Mouse (Mus musculus): ENCODE measurements around the gene Gen1. TPM values are rescaled to one million over a fixed set of nuclear protein-coding genes. Genes with fewer than 3 reads are reported as not detected.

Gen1 gene
- 1 to 10 TPM; 1.8 to 2.3 (median 2.0) TPM for total RNA-seq (2022)

GRCm38 (mm10) chr12:11265382-11266281 is at the start of gene Gen1, which contains the start of gene Smc6:
Gene Gen1 (minus strand): TSS chr12:11265801.
Gene Smc6 (plus strand): TSS chr12:11265886.
- DNase-seq, result peak; percentile 95

- DNase-seq, result no peak
These were observed 48.2 kb upstream of the Gen1 start for GRCm38 (mm10) chr12:11313840-11314239.

GRCm38 (mm10) chr12:11311106-11311505 is 45.5 kb upstream of the Gen1 start:
- DNase-seq, result no peak

- no peak for DNase-seq
These were observed 41.4 kb upstream of the Gen1 start for GRCm38 (mm10) chr12:11306753-11307645.

GRCm38 (mm10) chr12:11300858-11301257 is 35.3 kb upstream of the Gen1 start:
- DNase-seq, result no peak

GRCm38 (mm10) chr12:11286382-11286781 is 20.8 kb upstream of the Gen1 start:
- DNase-seq, result no peak

- no peak for DNase-seq
These were observed 16.0 kb upstream of the Gen1 start for GRCm38 (mm10) chr12:11281584-11281983.

GRCm38 (mm10) chr12:11279886-11280285 is 14.3 kb upstream of the Gen1 start:
- no peak for DNase-seq

GRCm38 (mm10) chr12:11277207-11277606 is 11.6 kb upstream of the Gen1 start:
- no peak for DNase-seq

- DNase-seq, result no peak
These were observed 11.0 kb upstream of the Gen1 start for GRCm38 (mm10) chr12:11276632-11277031.

GRCm38 (mm10) chr12:11273185-11273584 is 7.6 kb upstream of the Gen1 start:
- no peak for DNase-seq

GRCm38 (mm10) chr12:11272568-11272967 is 7.0 kb upstream of the Gen1 start:
- DNase-seq, result no peak

GRCm38 (mm10) chr12:11267030-11267429 is 1.4 kb upstream of the Gen1 start:
- no peak for DNase-seq

- no peak for DNase-seq
These were observed 833 bp upstream of the Gen1 start for GRCm38 (mm10) chr12:11266282-11266985.

- no peak for DNase-seq
These were observed 706 bp downstream of the Gen1 start for GRCm38 (mm10) chr12:11264895-11265294.

- DNase-seq, result no peak
These were observed 15.3 kb downstream of the Gen1 start for GRCm38 (mm10) chr12:11250322-11250721.

GRCm38 (mm10) chr12:11247460-11247859 is 18.1 kb downstream of the Gen1 start:
- no peak for DNase-seq

GRCm38 (mm10) chr12:11235996-11236395 is 29.6 kb downstream of the Gen1 start:
- no peak for DNase-seq

GRCm38 (mm10) chr12:11230267-11230666 is 35.3 kb downstream of the Gen1 start:
- no peak for DNase-seq

GRCm38 (mm10) chr12:11226529-11227268 is 38.9 kb downstream of the Gen1 start:
- DNase-seq, result no peak

- DNase-seq, result no peak
These were observed 39.5 kb downstream of the Gen1 start for GRCm38 (mm10) chr12:11226123-11226522.

- no peak for DNase-seq
These were observed 40.9 kb downstream of the Gen1 start for GRCm38 (mm10) chr12:11224722-11225121.
